Mouse (Mus musculus) C2C12 (cell line): ENCODE results near the gene Rae1. TPM values are rescaled to one million over a fixed set of nuclear protein-coding genes. Genes with fewer than 3 reads are reported as not detected.

Experiments
- H3K27me3 ChIP-seq: one replicate; pipeline ENCODE4 v1.6.1; 2011; ENCODE audit not compliant: control insufficient read depth, insufficient read depth, insufficient read length
- H3K36me3 ChIP-seq: one replicate; pipeline ENCODE4 v1.6.1; 2011; ENCODE audit not compliant: control insufficient read depth, insufficient read depth
- H3K4me3 ChIP-seq: one replicate; pipeline ENCODE4 v1.5.1; 2011; ENCODE audit warnings: mild to moderate bottlenecking, control low read depth; ENCODE audit not compliant: poor library complexity, insufficient read depth, severe bottlenecking
- H3K79me2 ChIP-seq: one replicate; pipeline ENCODE4 v1.6.1; 2011; ENCODE audit not compliant: control insufficient read depth, insufficient read depth
- H3K79me3 ChIP-seq: one replicate; pipeline ENCODE4 v1.6.1; 2011; ENCODE audit warnings: low read depth, control low read depth
- H3ac ChIP-seq: one replicate; pipeline ENCODE3; 2011; ENCODE audit warnings: low read depth; ENCODE audit not compliant: control insufficient read depth, insufficient read length
- CEBPB ChIP-seq: IDR thresholded peaks from one replicate; pipeline ENCODE4 v1.6.1; 2011; ENCODE audit warnings: low read depth, mild to moderate bottlenecking, control low read depth, moderate library complexity
- CTCF ChIP-seq: IDR thresholded peaks from one replicate; pipeline ENCODE4 v1.5.1; 2011; ENCODE audit not compliant: control insufficient read depth, insufficient read depth, insufficient read length
- FOSL1 ChIP-seq: IDR thresholded peaks from one replicate; pipeline ENCODE4 v1.8.0; 2011; ENCODE audit warnings: mild to moderate bottlenecking, low read length; ENCODE audit not compliant: poor library complexity, insufficient read depth, severe bottlenecking
- MAX ChIP-seq: IDR thresholded peaks from one replicate; pipeline ENCODE4 v1.6.1; 2011; ENCODE audit warnings: mild to moderate bottlenecking, control low read depth
- MYOD1 ChIP-seq: IDR thresholded peaks from one replicate; pipeline ENCODE4 v1.6.1; 2011; ENCODE audit warnings: low read depth; ENCODE audit not compliant: control insufficient read depth, insufficient read length
- MYOG ChIP-seq: IDR thresholded peaks from one replicate; pipeline ENCODE4 v1.6.1; 2011; ENCODE audit not compliant: control insufficient read depth, insufficient read length; ENCODE audit errors: extremely low read depth
- USF1 ChIP-seq: IDR thresholded peaks from one replicate; pipeline ENCODE4 v1.6.1; 2011; ENCODE audit warnings: low read depth, mild to moderate bottlenecking, control low read depth, moderate library complexity
- polyA plus RNA-seq: library from polyadenylated mRNA; unstranded; fragments of >200 nt; fragmentation: generic; extraction: Trizol; gene quantifications from one replicate; pipeline ENCODE4 v1.2.1, GENCODE M21; 2012; ENCODE audit warnings: missing spikeins

Gene Rae1
- polyA plus RNA-seq, 1 experiment = 83.7 TPM

DNA sequence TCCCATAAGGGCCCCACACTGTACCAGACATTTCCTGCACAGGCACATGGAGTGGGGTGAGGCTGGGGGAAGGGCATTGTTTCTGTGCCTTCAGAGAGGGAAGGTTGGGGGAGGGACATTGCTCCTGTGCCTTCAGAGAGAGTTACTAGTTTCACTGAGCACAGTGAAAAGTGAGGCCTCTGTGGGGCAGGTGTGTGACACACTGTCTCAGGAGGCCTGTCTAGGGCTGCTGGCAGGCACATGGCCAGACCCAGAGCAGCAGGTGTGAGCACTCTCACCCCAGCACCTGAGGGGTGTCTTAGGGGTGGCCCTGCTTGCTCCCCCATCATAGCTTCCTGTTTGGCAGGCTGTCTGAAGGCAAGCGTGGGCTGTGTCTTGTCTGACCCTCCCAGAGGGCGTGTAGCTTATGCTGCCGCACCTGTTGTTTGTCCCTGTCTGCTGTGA, 26.8 kb downstream of the Rae1 start:
- peaks cover 12% of the 10 kb centered on the region for H3K36me3 ChIP-seq
- peaks cover 42% of the 10 kb centered on the region for H3K79me2 ChIP-seq
- no peak overlapping the region for H3ac ChIP-seq
- no peak overlapping the region for H3K4me3 ChIP-seq
- H3K27me3 ChIP-seq = no peaks in the 10 kb centered on the region
- H3K79me3 ChIP-seq = peaks cover 5% of the 10 kb centered on the region
- TF ChIP-seq MYOG (no peak), USF1 (no peak), CEBPB (no peak), CTCF (no peak), MYOD1 (no peak)

DNA sequence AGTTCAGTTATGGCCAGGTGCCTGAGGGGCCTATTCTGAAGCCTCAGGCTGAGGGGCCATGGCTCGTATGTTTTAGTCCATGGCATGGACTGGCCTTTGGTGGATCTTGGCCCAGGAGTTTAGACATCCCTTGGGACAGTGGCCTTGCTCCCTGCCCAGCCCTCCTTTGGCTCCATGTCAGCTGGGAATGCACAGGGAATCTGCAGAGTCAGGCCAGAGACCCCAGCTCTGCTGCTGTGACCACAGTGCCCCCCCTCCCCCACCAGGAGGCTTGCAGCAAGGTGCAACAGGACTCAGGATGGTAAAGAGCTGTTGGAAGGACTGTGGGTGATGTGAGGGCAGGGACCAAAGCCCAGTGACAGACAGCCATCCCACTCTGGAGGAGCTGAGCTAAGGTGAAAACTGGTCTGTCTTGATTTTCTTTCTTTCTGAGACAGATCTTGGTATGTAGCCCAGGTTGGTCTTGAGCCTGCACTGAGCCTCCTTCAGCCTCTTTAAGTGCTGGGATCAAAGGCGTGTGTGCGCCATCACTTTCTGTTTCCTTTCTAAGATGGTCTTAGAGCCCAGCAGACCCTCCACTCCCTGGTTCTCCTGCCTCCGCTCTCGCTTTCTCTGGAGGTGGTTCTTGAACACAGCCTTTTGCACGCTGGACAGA, 27.4 kb downstream of the Rae1 start:
- Histone ChIP-seq H3K79me3 (peaks cover 5% of the 10 kb centered on the region), H3K36me3 (peaks cover 12% of the 10 kb centered on the region), H3K79me2 (peaks cover 38% of the 10 kb centered on the region), H3K27me3 (no peaks in the 10 kb centered on the region), H3ac (no peak overlapping the region), H3K4me3 (no peak overlapping the region)
- no peak for TF ChIP-seq MAX
- no peak for TF ChIP-seq CTCF
- no peak for TF ChIP-seq MYOD1

DNA sequence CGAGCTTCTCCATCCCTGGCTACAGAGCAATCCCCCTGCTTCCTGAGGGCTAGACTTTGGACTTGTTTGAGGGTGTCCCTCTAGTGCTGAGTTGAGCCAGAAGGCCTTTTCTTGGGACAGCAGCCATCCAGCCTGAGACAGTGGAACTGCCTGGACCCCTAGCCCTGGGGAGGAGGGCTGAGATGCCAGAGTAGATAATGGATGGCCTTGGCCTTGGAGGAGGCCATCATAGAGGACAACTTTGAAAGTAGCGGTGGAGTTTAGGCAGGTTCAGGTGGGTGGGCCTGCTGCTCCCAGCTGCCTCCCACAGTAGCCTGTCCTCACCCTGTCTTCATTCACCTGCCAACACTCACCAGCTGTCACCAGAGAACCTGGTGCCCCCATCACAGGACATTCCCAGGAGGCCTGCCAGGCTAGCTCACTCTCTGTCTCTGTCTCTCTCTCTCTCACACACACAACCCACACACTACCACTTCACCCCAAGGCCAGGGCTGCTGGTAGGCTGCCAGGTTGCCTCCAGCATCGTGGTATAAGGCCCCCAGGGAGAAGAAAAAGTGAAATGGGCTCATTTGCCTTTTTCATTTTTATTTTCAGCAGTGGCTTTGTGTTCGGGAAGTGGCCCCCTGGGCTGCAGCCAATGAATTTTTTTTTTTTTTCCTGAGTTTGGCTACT, 28.0 kb downstream of the Rae1 start:
- no peak overlapping the region for H3K4me3 ChIP-seq
- peaks cover 31% of the 10 kb centered on the region for H3K79me2 ChIP-seq
- H3K36me3 ChIP-seq = peaks cover 12% of the 10 kb centered on the region
- no peaks in the 10 kb centered on the region for H3K27me3 ChIP-seq
- H3ac ChIP-seq = no peak overlapping the region
- TF ChIP-seq CTCF = no peak
- TF ChIP-seq MAX = no peak
- TF ChIP-seq USF1 = no peak
- TF ChIP-seq MYOG = no peak
- no peak for TF ChIP-seq MYOD1
- no peak for TF ChIP-seq CEBPB
- no peak for TF ChIP-seq FOSL1
- peaks cover 5% of the 10 kb centered on the region for H3K79me3 ChIP-seq

DNA sequence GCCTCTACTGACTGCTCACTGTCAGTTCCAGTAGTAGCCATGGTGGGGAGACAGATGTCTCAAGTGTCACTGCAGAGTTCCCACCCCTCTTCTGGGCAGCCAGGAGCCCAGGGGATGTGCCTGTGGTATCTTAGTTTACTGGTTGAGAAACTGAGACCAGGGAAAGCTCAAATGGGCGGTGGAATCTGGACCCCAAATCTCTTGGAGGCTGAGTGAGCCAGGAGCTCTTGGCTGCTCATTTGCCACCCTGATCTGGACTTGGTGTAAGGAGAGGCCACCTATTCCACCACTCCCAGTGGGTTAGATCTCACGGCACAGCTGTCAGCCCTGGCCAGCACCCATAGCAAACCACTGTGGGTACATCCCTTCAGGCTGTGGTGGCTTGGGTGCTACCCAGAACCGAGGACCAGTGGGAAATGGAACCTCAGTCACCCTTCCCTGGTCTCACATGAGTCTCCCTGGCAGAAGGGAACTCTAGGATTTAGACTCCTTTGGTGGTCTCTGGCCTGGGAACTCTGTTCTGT, 28.7 kb downstream of the Rae1 start:
- no peak for TF ChIP-seq MYOD1
- Histone ChIP-seq H3K36me3 (peaks cover 12% of the 10 kb centered on the region), H3K79me2 (peaks cover 25% of the 10 kb centered on the region), H3ac (no peak overlapping the region), H3K79me3 (peaks cover 5% of the 10 kb centered on the region), H3K27me3 (no peaks in the 10 kb centered on the region), H3K4me3 (no peak overlapping the region)

DNA sequence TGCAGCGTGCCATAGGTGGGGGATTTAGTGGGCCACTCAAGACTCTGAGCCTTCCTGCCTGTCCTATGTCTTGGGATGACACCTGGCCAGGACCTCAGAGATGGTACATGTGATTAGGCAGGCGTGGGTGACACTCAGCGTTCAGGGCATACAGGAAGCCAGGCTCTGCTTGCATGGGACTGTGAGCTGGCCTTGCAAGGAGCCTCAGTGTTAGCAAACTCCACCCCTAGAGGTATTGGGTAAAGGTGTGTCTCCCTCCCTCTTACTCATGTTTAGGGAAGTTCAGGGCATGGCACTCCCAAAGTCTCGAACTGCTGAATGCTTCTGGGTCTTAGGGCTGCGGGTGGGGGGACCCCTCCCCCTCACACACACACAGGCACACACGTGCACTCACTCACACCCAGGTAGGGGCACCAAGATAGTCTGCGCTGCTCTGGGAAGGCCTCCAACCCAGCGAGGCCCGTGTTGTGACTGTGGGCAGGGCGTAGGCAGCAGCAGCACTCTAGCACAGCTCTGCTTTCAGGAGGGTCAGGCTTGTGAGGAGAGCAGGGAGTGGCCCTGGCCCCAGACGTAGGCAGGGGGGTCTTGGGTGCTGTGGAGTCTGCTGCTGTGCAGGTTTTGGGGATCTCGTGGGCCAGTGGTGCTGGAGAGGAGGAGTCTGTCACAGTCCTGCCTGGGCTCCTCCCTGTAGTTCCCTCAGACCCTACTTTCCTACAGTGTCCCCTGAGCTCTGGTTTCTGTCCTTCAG, 30.8 kb downstream of the Rae1 start:
- no peaks in the 10 kb centered on the region for H3K79me3 ChIP-seq
- no peak overlapping the region for H3ac ChIP-seq
- peaks cover 5% of the 10 kb centered on the region for H3K36me3 ChIP-seq
- H3K4me3 ChIP-seq = no peak overlapping the region
- H3K27me3 ChIP-seq = no peaks in the 10 kb centered on the region
- TF ChIP-seq MYOG (no peak), MAX (no peak), FOSL1 (no peak), CEBPB (no peak), MYOD1 (no peak), USF1 (no peak), CTCF (no peak)
- H3K79me2 ChIP-seq = peaks cover 3% of the 10 kb centered on the region

DNA sequence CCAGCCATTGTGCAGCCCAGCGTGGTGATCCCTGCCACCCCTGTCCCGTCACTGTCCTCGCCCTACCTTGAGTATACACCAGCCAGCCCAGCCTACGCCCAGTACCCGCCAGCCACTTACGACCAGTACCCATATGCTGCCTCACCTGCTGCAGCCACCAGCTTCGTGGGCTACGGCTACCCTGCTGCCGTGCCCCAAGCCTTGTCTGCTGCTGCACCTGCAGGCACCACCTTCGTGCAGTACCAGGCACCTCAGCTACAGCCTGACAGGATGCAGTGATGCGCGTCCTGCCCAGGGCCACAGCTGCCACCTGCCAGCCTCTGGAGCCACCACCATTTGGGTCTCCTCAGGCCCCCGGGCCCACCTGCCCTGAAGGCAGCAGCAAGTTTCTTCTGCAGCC, 33.6 kb downstream of the Rae1 start:
- Histone ChIP-seq H3K79me2 (no peaks in the 10 kb centered on the region), H3ac (no peak overlapping the region), H3K4me3 (no peak overlapping the region), H3K27me3 (no peaks in the 10 kb centered on the region), H3K36me3 (no peaks in the 10 kb centered on the region), H3K79me3 (no peaks in the 10 kb centered on the region)
- TF ChIP-seq CTCF = no peak
- TF ChIP-seq FOSL1 = no peak
- TF ChIP-seq MYOG = no peak
- TF ChIP-seq MYOD1 = no peak
- no peak for TF ChIP-seq USF1
- no peak for TF ChIP-seq MAX
